Mouse (Mus musculus): ENCODE data around the gene Cluap1. TPM values are rescaled to one million over a fixed set of nuclear protein-coding genes. Genes with fewer than 3 reads are reported as not detected.
"Not testable (repeated sequence)": the region's sequence is repeated elsewhere in the genome, so short reads cannot be mapped to it uniquely, and the experiment has no call there.

The Cluap1 gene
- polyA plus RNA-seq, 2 experiments from 2014 or later = 35.1 to 43.5 TPM

- no peak for ATAC-seq
Observed at GRCm38 (mm10) chr16:3951141-3951540, 42.5 kb downstream of the Cluap1 start.

- no peak for ATAC-seq
Observed at GRCm38 (mm10) chr16:3956369-3956768, 47.8 kb downstream of the Cluap1 start.

- no peak for ATAC-seq
Observed at GRCm38 (mm10) chr16:3959261-3959660, 50.7 kb downstream of the Cluap1 start.

- no peak for ATAC-seq
Observed at GRCm38 (mm10) chr16:3964990-3965389, 56.4 kb downstream of the Cluap1 start.

- no peak for ATAC-seq
Observed at GRCm38 (mm10) chr16:3965534-3965933, 56.9 kb downstream of the Cluap1 start.

- ATAC-seq = not testable (repeated sequence)
Observed at GRCm38 (mm10) chr16:3974456-3974855, 65.9 kb downstream of the Cluap1 start.

GRCm38 (mm10) chr16:3975658-3976057, 67.1 kb downstream of the Cluap1 start:
- no peak for ATAC-seq

GRCm38 (mm10) chr16:3976251-3976671, 67.7 kb downstream of the Cluap1 start, which contains the start of gene Nlrc3:
Gene Nlrc3, minus strand, starts transcription at chr16:3976632.
- ATAC-seq = peak; percentile 96

- ATAC-seq = no peak
Observed at GRCm38 (mm10) chr16:3976712-3977111, 68.1 kb downstream of the Cluap1 start.

GRCm38 (mm10) chr16:3982173-3982572, 73.6 kb downstream of the Cluap1 start:
- peak; percentile 43 for ATAC-seq

- no peak for ATAC-seq
Observed at GRCm38 (mm10) chr16:3983146-3983700, 74.6 kb downstream of the Cluap1 start.

GRCm38 (mm10) chr16:3988410-3988809, 79.8 kb downstream of the Cluap1 start:
- ATAC-seq = peak; percentile 46

Other genes with a start within 250 kb of the Cluap1 start
- gene Mefv, start 190.7 kb upstream of the Cluap1 start, polyA plus RNA-seq (2017; shearing (Covaris generic)) = not detected
- gene Zfp263, start 164.7 kb upstream of the Cluap1 start, polyA plus RNA-seq (2017; shearing (Covaris generic)) = 10 to 100 TPM; 69.2 to 95.7 TPM
- not detected for gene Olfr15, start 77.9 kb upstream of the Cluap1 start, polyA plus RNA-seq (2017; shearing (Covaris generic))
- gene Zfp174, start 61.5 kb upstream of the Cluap1 start, polyA plus RNA-seq (2017; shearing (Covaris generic)) = under 1 TPM; 0.75 to 0.86 TPM
- 100 to 1,000 TPM; 112 to 123 TPM for gene Naa60, start 36.4 kb upstream of the Cluap1 start, polyA plus RNA-seq (2017; shearing (Covaris generic))
- 10 to 100 TPM; 10.1 to 13.0 TPM for gene Zfp597, start 24.2 kb upstream of the Cluap1 start, polyA plus RNA-seq (2017; shearing (Covaris generic))
- under 1 TPM in 1 of 2 experiments, not detected in 1; 0.86 TPM for gene Gm20695, start 24.2 kb upstream of the Cluap1 start, polyA plus RNA-seq (2017; shearing (Covaris generic))
- gene 1700037C18Rik, start 112 bp upstream of the Cluap1 start, polyA plus RNA-seq (2017; shearing (Covaris generic)) = 1 to 10 TPM; 6.1 to 9.6 TPM
- gene Nlrc3, start 67.8 kb downstream of the Cluap1 start, polyA plus RNA-seq (2017; shearing (Covaris generic)) = 10 to 100 TPM; 60.0 to 64.2 TPM
- 10 to 100 TPM; 15.2 to 22.2 TPM for gene Slx4, start 95.0 kb downstream of the Cluap1 start, polyA plus RNA-seq (2017; shearing (Covaris generic))
- 1 to 10 TPM; 3.4 to 4.5 TPM for gene Dnase1, start 128.1 kb downstream of the Cluap1 start, polyA plus RNA-seq (2017; shearing (Covaris generic))
- gene Trap1, start 169.0 kb downstream of the Cluap1 start, polyA plus RNA-seq (2017; shearing (Covaris generic)) = 10 to 100 TPM; 59.4 to 74.5 TPM

All from activated CD4-positive, CD25-positive, alpha-beta regulatory T cell, adult 4 months (primary cell).